Mouse (Mus musculus) right cerebral cortex, postnatal 4 days (tissue): ENCODE results near the gene Gm6096.

Experiments used
- DNase-seq: peaks from one replicate; pipeline ENCODE4 v3.0.0-alpha.2; 2022

Gene Gm6096

GRCm38 (mm10) chr7:34238086-34238485, 12.8 kb upstream of the Gm6096 start:
- no peak for DNase-seq

DNA sequence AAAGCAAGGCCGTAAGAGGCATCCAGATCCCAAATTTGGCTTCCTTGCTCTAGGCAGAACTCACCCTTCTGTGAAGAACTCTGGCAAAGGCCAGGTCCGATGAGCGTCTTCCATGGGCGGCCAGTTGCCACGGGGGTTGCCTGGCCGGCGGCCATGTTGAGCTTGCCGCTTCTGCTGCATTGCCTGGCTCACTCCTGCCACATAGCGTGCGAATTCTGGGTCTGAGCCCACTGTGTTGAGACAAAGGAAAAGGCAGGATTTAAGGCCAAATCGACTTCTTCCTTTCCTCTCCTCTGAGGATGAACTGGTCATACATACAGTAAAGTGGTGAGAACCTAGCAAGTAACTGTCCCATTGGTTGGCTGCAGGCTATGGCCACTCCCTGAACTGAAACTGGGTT, 8.7 kb upstream of the Gm6096 start:
- DNase-seq = peak; percentile 35

DNA sequence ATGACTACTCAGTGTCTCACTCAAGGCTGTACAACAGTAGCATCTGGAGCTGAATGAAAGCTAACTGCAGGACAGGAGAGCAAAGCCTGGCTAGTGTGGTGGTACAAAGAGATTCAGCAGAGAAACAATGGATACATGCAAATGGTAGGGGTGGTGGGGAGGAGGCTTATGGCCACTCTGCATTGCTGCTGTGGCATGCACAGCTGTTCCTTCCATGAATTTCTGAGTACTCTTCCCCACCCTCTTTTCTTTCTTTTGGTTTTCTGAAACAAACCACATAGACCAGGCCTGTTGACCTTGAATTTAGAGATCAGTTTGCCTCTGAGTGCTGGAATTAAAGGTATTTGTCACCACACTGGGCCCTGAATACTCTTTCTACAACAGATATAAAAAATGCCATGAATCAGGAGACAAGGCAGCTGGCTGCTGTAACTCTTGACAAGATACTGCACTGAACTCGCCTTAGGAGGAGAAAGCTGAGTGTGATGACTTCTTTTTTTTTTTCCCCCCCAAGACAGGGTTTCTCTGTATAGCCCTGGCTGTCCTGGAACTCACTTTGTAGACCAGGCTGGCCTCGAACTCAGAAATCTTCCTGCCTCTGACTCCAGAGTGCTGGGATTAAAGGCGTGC, 3.9 kb upstream of the Gm6096 start:
- DNase-seq = no peak

DNA sequence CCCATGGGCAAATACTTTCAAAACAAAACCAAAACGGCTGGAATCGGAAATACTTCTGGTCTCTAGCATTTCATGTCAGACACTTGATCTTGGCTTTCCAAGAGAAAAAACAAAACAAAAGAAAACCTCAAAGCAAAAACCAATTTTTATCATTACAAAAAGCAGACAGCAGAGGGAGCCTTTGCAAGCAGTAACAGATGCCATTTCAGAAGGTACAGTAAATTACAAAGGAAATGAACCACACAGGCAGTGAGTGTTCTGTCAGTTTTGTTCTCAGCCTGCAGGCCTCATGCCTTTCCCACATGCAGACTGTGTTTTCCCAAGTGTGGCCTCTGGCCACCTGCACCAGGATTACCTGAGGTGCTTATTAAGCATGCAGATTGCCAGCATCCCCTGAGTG, 1.2 kb downstream of the Gm6096 start:
- no peak for DNase-seq

DNA sequence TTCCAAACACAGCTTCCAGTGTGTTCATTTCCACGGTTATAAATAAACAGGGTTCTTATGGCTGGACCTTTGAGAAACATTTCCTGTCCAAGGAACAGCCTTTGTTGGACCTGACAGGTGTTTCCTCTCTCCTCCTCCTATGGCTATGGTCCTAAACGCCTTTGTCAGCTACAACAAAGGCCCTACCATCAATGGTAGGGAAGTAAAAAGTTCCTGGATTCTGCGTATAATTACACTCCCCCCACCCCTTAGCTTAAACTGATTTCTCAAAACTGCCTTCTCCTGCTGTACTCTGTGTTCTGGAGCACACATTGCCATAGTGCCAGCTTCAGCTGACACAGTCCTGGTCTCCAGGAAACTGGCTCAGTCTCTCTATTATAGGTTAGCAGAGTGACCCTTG, 4.3 kb downstream of the Gm6096 start:
- no peak for DNase-seq

DNA sequence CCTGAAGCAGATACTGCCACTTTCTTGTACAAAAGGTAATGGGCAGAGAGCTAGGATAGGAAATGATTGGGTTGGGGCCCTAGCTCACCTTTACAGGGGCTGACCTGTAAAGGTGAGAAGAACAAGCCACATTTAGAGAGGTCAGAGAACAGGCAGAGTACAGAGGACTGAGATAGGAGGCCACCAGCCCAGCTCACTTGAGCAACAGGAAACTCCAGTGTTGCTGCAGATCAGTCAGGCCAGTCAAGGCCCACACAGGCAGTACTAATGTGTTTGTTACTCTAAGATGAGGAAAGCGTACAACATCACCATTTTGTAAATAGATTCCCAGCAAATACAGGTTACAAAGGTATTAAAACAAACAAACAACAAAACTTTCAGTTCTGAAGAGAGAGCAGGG, 5.1 kb downstream of the Gm6096 start:
- DNase-seq = no peak

GRCm38 (mm10) chr7:34257279-34257678, 6.4 kb downstream of the Gm6096 start:
- no peak for DNase-seq

- DNase-seq = no peak
Observed at GRCm38 (mm10) chr7:34258407-34258806, 7.6 kb downstream of the Gm6096 start.

DNA sequence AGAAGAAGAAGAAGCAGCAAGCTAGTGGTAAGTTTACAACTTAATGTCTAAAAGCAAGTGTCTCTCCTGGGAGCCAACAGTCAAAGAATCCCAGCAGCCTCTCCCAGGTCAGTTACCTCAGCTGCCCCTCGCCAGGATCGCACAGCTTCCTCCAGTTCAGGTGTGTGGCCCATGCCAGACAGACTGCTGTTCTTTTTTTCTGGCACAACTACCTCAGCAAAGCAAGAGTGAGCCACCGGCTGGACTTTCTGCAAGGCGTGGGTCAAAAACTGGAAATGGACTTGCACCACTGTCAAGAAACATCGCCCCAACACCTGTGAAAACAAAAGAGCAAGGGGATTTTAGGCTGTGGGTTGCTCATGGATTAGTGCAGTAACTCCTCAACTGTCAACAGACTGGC, 12.6 kb downstream of the Gm6096 start:
- no peak for DNase-seq

GRCm38 (mm10) chr7:34265876-34266346, 15.1 kb downstream of the Gm6096 start:
- DNase-seq = peak; percentile 40

DNA sequence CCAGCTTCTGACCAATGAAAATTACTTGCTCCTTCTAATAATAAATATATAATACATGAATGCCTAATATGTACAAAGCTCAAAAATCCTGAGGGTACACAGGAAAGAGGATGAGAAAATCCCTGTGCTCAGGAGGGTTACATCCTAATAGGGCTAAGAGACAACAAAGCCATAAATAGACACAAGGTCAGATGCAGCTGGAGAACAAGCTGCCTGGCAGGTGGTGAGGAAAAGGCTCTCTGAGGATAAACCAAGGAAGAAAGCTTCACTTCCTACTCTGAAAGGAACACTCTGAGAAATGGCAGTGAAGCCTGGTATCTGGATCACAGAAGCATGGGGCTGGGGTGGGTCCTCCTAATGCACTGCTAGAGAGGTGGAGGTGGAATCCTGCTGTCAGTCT, 15.6 kb downstream of the Gm6096 start:
- no peak for DNase-seq

DNA sequence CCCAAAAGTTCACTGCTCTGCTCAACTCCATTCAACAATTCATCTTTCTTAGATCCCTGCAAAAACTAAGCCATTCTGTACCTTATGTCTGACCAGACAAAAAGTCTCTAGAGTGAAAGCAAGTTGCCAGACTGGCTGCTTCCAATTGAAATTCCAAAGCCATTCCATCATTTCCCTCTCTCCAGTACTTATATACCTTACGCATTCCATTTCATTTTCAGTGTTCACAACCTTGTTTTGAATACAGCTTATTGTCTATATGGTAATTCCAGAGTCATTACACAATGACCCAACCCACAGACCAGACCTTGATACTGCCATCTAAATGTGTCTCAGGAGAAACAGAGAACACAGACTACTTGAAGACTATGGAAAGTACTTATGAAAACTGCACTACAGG, 17.6 kb downstream of the Gm6096 start:
- DNase-seq = no peak

GRCm38 (mm10) chr7:34272465-34272864, 21.6 kb downstream of the Gm6096 start:
- DNase-seq = no peak

DNA sequence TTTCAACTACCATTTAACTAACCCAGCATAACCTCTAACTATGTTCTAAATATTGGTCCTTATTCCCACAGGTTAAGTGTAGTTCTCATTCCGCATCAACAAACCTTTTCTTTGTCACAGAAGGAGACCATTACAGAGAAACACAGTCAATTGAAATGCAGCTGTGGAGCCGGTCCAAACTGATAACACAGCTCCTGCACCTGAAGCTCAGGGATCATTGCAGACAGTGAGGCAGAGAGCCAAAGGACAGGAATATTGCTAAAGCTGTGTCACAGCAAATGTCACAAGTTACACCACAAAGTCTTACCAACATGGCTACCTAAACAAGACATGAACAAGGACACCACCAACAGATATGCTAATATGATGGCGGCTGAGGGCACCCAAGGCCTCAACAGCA, 25.2 kb downstream of the Gm6096 start:
- DNase-seq = no peak

- no peak for DNase-seq
Observed at GRCm38 (mm10) chr7:34277656-34278055, 26.8 kb downstream of the Gm6096 start.

GRCm38 (mm10) chr7:34290450-34291151, 39.8 kb downstream of the Gm6096 start:
- DNase-seq = no peak

DNA sequence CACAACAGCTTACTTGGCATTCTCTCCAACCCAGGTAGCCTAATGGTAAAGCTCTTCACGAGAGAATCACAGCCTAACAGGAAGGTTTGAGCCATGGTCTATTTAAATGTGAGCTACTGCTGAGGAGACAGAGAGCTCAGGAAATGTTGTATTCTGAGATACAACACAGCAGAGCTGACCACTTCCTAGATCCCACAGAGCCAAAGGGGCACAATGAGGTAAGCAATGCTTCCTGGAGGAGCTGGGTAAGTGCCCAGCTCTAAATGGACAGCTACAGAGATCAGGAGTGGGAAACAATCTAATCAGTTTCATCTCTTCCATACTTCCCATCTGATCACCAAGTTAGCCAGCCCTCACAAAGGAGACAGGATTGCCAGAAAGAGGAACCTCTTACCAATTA, 40.4 kb downstream of the Gm6096 start:
- no peak for DNase-seq

- DNase-seq = no peak
Observed at GRCm38 (mm10) chr7:34292633-34293032, 41.8 kb downstream of the Gm6096 start.

GRCm38 (mm10) chr7:34296124-34296523, 45.3 kb downstream of the Gm6096 start:
- no peak for DNase-seq

DNA sequence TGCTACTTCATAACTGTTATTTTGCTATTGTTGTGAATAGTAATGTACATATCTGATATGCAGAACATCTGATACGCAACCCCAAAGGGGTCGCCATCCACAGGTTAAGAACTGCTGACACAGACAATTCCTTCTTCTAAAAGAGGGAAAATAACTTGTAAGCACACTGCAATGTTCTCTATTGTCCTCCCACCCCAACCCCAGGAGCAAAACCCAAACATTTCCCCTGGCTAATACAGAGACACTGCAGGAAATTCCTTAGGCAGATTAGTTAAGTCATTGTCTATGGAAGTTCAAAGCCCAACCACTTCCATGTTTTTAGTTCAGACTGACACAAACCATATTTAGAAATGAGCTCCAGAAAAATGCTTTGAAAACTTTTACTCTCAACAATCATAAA, 48.0 kb downstream of the Gm6096 start:
- DNase-seq = no peak
